Mouse (Mus musculus): ENCODE results near the gene Ints3.

Gene Ints3

GRCm38 (mm10) chr3:90391004-90391403 is 42.4 kb downstream of the Ints3 start:
- DNase-seq (ENCODE audit: low read depth, low spot score), result no peak

- DNase-seq (ENCODE audit: low read depth, low spot score), result peak; percentile 45
Observed at GRCm38 (mm10) chr3:90389511-90390490, 43.6 kb downstream of the Ints3 start, which contains the start of gene Slc27a3. Slc27a3 (minus strand) TSS chr3:90389938.

DNA sequence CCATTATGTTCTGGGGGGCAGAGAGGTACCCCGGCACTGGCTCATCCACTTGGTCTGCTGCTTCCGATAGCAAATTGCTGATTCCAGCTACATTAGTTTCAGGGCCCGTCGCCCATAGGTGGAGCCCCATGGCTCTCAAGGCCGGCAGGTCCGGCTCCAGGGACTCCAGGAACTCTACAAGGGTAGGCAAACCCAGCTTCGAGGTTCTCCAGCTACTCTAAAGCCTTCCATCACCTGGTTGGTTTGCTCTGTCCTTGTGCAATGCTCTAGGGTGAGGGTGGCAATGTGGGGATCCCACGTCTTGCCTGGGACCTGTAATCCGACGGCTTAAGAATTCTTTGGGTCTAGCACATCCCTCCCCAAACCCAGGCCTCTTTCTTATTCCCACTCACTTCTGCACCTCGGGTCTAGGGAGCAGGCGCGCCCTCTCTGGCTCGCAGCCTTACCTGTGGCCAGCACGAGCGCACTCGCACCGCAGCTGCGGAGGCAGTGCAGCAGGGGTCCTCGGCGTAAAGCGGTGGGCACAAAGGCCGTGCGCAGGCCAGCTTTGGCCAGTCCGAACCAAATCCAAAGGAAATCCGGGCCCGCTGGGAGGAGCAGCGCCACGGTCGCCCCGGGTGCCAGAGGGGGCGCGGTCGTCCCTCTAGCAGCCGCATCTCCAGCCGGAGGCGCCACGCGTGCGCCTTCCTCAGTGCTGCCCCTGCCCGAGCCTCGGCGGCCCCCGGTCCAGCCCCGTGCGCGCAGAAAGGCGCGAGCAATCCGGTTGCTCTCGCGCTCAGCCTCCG is 44.5 kb downstream of the Ints3 start:
- DNase-seq (ENCODE audit: low read depth, low spot score), result peak; percentile 32

GRCm38 (mm10) chr3:90388192-90388591 is 45.2 kb downstream of the Ints3 start:
- DNase-seq (ENCODE audit: low read depth, low spot score), result no peak

DNA sequence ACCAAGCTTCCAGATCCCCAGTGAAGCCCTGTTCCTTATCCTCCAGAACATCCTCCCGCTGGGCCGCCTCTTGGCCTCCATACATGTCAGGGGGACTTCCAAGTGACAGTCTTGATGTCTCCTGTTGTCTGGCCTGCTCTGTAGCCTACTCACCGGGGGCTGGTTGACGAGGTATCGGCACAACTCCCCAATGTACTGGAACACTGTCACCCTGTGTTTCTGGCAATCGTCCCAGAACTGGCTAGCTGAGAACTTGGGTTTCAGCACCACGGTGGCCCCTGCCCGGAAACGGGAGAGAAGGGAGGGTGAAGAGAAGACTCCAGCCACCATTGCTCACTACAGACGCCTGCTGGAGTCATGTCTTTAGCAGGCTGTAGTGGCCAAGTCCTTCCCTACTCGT is 45.9 kb downstream of the Ints3 start:
- no peak for DNase-seq (ENCODE audit: low read depth, low spot score)

GRCm38 (mm10) chr3:90386817-90387216 is 46.6 kb downstream of the Ints3 start:
- DNase-seq (ENCODE audit: low read depth, low spot score), result no peak

GRCm38 (mm10) chr3:90384851-90385375 is 48.5 kb downstream of the Ints3 start:
- no peak for DNase-seq (ENCODE audit: low read depth, low spot score)

GRCm38 (mm10) chr3:90383690-90384089 is 49.7 kb downstream of the Ints3 start:
- no peak for DNase-seq (ENCODE audit: low read depth, low spot score)

DNA sequence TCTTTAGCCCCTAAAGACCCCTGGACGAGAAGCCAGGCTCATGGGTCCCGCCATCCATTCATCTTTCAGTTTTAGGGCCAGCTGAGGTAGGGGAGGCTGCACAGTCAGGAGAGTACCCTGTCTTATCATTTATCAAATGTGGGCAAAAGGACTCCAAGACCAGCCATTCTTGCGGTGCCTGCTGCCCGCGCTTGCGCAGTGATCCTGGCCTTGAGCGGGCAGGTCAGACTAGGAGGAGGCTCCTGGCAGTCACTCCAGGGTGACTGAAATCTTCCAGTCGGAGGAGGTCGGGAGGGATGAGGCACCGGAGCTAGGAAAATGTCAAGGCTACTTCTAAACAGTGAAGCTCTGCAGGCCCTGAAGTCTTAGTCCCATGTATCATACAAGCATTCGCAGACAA is 51.7 kb downstream of the Ints3 start:
- no peak for DNase-seq (ENCODE audit: low read depth, low spot score)

DNA sequence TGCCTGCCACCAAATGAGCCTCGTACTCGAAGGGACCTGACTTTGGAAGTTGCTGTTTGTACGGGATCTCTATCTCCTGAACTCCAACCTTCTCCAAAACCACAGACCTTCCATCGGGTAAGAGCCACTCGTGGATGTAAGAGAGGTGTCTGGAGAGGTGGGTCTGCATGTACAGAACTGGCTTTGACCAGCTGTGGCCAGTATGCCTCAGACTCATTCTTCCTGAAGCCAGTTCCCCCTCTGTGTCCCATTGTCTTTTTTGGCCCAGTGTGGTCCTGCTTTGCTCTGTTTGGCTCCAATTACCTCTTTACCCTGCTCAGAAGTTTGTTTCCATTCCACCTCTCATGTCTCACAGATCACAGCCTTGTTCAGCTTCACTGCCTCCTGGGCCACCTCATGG is 54.9 kb downstream of the Ints3 start:
- DNase-seq (ENCODE audit: low read depth, low spot score), result no peak

- DNase-seq (ENCODE audit: low read depth, low spot score), result peak; percentile 16
Observed at GRCm38 (mm10) chr3:90376247-90376585, 57.2 kb downstream of the Ints3 start.

- no peak for DNase-seq (ENCODE audit: low read depth, low spot score)
Observed at GRCm38 (mm10) chr3:90375562-90376246, 57.7 kb downstream of the Ints3 start.

- no peak for DNase-seq (ENCODE audit: low read depth, low spot score)
Observed at GRCm38 (mm10) chr3:90374368-90374767, 59.1 kb downstream of the Ints3 start.

GRCm38 (mm10) chr3:90373432-90374028 is 59.9 kb downstream of the Ints3 start:
- peak; percentile 72 for DNase-seq (ENCODE audit: low read depth, low spot score)

DNA sequence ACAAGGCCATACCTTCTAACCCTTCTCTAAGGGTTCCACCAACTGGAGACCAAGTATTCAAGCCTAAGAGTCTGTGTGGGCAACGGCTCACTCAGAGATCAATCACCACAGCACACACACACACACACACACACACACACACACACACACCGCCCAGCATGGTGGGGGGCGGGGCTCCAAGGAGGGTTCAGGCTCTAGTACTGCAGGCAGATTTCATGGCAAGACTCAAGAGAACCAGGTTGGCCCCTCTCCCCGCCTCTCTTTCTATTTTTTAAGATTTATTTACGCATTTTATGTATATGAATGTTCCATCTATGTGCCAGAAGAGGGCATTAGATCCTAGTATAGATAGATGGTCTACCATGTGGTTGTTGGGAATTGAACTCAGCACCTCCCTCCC is 60.6 kb downstream of the Ints3 start:
- no peak for DNase-seq (ENCODE audit: low read depth, low spot score)

GRCm38 (mm10) chr3:90371857-90372256 is 61.6 kb downstream of the Ints3 start:
- no peak for DNase-seq (ENCODE audit: low read depth, low spot score)

- no peak for DNase-seq (ENCODE audit: low read depth, low spot score)
Observed at GRCm38 (mm10) chr3:90369041-90369440, 64.4 kb downstream of the Ints3 start.

DNA sequence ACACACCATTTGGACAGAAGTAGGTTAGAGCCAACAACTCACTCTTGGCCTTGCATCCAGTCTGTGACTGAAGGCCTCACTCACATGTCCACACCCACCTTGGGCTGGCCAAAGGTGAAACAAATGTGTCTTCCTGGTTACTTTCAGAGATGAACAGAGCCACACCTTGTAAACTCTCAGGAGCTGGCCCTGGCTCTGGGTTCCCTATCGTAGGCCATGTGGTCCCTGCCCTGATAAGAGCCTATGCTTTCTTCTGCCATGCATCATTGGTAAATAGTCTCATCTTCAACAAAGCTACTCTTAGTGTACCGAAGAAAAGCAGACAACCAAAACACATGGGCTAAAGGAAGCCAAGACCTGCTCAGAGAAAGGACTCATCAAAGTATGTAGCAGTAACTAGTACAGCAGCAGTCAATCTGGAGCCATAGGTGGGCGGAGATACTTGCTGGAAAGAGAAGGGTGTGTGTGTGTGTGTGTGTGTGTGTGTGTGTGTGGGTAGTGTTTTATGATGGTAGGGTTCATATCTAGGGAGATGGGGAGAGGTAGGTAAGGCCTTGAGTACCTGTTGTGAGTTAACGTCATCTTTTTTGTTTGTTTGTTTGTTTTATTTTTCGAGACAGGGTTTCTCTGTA is 66.3 kb downstream of the Ints3 start:
- no peak for DNase-seq (ENCODE audit: low read depth, low spot score)

GRCm38 (mm10) chr3:90362346-90362745 is 71.1 kb downstream of the Ints3 start:
- no peak for DNase-seq (ENCODE audit: low read depth, low spot score)

DNA sequence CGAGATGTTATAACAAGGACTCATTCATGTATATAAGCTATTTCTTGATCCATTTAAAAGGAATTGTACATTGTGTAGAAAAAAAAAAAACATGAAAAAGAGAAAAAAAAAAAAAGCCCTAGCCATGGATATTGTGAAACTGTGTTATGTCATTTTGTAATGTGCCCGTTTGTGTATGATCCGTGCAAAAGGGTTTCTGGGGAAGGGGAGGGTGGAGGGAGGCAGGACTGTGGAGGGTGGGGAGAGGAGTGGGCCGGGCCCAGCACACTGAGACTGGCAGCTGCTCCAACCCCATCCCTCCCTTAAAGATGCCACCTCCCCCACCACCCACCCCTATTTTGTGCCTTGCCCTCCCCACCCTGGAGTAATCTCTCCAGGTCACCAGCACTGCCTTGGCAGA is 71.9 kb downstream of the Ints3 start:
- DNase-seq (ENCODE audit: low read depth, low spot score), result no peak

- DNase-seq (ENCODE audit: low read depth, low spot score), result no peak
Observed at GRCm38 (mm10) chr3:90359230-90359629, 74.2 kb downstream of the Ints3 start.
